Mouse (Mus musculus): ENCODE measurements around the gene Ntm. TPM values are rescaled to one million over a fixed set of nuclear protein-coding genes. Genes with fewer than 3 reads are reported as not detected.

The Ntm gene
- polyA plus RNA-seq, 1 experiment from 2014 or later, result 48.5 TPM

DNA sequence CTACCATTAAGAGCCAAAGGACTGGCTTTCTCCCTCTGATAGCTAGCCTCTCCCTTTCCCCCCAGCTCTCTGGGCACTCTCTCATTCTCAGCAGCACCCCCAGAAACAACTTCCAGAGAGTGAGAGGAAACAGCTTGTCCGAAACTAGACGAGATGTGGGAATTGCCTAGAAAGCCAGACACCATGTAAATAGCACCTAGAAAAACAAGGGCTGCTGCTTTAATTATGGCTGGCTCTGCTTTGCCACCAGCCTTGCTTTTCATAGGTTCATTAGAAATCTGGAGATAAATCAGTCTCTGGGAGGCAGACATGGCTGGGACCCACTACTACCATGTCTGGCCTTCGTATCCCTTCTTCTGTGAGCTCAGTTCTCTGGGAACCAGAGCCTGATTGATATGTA is 96.1 kb downstream of the Ntm start:
- Histone ChIP-seq H3K27me3 (ENCODE audit: control insufficient read depth, insufficient read depth, low read length) (no peaks in the 10 kb centered on the region), H3K4me3 (ENCODE audit: low read length) (no peak overlapping the region), H3K9ac (ENCODE audit: low read depth, low read length) (no peak overlapping the region), H3K27ac (ENCODE audit: low read depth, low read length) (no peak overlapping the region), H3K9me3 (ENCODE audit: control insufficient read depth, low read length) (no peaks in the 10 kb centered on the region), H3K4me1 (ENCODE audit: control insufficient read depth, insufficient read depth, low read length) (peaks cover 3% of the 10 kb centered on the region; the same call in 1 of the 2 replicates), H3K4me2 (replicated peaks; ENCODE audit: low read depth, low read length) (no peak overlapping the region), H3K36me3 (ENCODE audit: control insufficient read depth, insufficient read depth, low read length) (no peaks in the 10 kb centered on the region)
- 37% methylated on average over 3 of the region's 3 CpGs for WGBS
- no peak for ATAC-seq (ENCODE audit: low FRiP score, low TSS enrichment)

DNA sequence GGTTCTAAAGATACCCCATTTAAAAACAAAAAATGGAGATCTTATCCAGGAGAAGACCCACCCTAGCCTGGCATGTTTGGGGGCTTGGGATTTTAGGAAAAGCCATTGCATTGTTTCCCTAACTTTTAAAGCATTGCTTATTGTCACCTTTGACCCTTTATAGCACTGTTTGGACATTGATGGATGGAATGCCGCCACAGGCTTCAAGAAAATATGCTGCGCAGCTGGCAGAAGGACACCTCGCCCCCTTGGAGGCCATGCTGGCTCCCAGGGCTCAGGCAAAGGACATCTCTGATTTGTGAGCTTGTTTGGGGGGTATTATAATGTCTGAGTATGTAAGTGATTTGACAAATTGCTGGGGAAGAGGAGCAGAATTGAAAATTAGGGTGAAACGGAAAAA is 96.8 kb downstream of the Ntm start:
- WGBS, result 45% methylated on average over 4 of the region's 4 CpGs
- Histone ChIP-seq H3K27ac (ENCODE audit: low read depth, low read length) (no peak overlapping the region), H3K9me3 (ENCODE audit: control insufficient read depth, low read length) (no peaks in the 10 kb centered on the region), H3K9ac (ENCODE audit: low read depth, low read length) (no peak overlapping the region), H3K4me2 (replicated peaks; ENCODE audit: low read depth, low read length) (no peak overlapping the region), H3K27me3 (ENCODE audit: control insufficient read depth, insufficient read depth, low read length) (no peaks in the 10 kb centered on the region), H3K36me3 (ENCODE audit: control insufficient read depth, insufficient read depth, low read length) (no peaks in the 10 kb centered on the region), H3K4me1 (ENCODE audit: control insufficient read depth, insufficient read depth, low read length) (peaks cover 3% of the 10 kb centered on the region; the same call in 1 of the 2 replicates), H3K4me3 (ENCODE audit: low read length) (no peak overlapping the region)
- ATAC-seq (ENCODE audit: low FRiP score, low TSS enrichment), result no peak

DNA sequence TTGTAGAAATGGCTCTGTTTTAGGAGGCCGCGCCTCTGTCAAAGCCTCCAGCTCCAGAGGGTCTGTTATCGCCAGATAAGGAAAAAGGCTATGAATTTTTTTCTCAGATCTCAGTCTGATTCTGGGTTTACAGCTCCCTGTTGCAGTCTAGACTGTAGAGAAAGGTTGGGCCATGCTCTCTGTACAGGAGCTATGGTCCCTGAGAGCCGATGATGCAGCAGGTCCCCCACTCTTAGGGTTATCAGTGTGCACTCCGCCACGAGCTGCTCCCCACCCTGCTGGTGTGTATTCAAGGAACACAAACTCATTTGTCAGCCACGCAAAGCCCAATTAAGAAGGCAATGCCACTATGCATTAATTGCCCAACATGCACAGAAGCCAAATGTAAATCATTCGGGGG is 97.4 kb downstream of the Ntm start:
- Histone ChIP-seq H3K27ac (ENCODE audit: low read depth, low read length) (no peak overlapping the region), H3K4me1 (ENCODE audit: control insufficient read depth, insufficient read depth, low read length) (peaks cover 3% of the 10 kb centered on the region; the same call in 1 of the 2 replicates), H3K27me3 (ENCODE audit: control insufficient read depth, insufficient read depth, low read length) (no peaks in the 10 kb centered on the region), H3K9ac (ENCODE audit: low read depth, low read length) (no peak overlapping the region), H3K4me2 (replicated peaks; ENCODE audit: low read depth, low read length) (no peak overlapping the region), H3K9me3 (ENCODE audit: control insufficient read depth, low read length) (no peaks in the 10 kb centered on the region), H3K36me3 (ENCODE audit: control insufficient read depth, insufficient read depth, low read length) (no peaks in the 10 kb centered on the region), H3K4me3 (ENCODE audit: low read length) (no peak overlapping the region)
- WGBS, result 69% methylated on average over 8 of the region's 8 CpGs
- ATAC-seq (ENCODE audit: low FRiP score, low TSS enrichment), result no peak

DNA sequence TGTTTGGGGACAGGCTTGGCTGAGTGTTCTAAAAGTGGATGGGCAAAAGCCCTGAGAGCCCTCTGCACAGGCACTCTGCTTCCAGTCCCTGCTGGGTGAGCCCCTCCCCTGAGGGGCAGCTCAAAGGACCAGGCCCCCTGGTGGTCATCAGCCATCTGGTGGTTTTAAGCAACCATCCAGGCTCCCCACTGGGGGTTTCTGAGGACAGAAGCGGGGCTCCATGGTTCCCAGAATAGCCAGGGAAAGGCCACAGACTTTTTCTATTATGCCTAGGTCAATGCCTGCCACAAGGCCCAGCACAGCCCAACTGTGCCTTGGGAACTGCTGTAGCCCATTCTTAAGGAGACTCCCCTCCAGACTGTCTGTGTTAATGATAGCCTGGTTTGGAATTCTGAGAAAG is 98.1 kb downstream of the Ntm start:
- no peak for ATAC-seq (ENCODE audit: low FRiP score, low TSS enrichment)
- Histone ChIP-seq H3K27me3 (ENCODE audit: control insufficient read depth, insufficient read depth, low read length) (no peaks in the 10 kb centered on the region), H3K27ac (ENCODE audit: low read depth, low read length) (no peak overlapping the region), H3K4me1 (ENCODE audit: control insufficient read depth, insufficient read depth, low read length) (peaks cover 3% of the 10 kb centered on the region; the same call in 1 of the 2 replicates), H3K9me3 (ENCODE audit: control insufficient read depth, low read length) (no peaks in the 10 kb centered on the region), H3K9ac (ENCODE audit: low read depth, low read length) (no peak overlapping the region), H3K36me3 (ENCODE audit: control insufficient read depth, insufficient read depth, low read length) (no peaks in the 10 kb centered on the region), H3K4me3 (ENCODE audit: low read length) (no peak overlapping the region), H3K4me2 (replicated peaks; ENCODE audit: low read depth, low read length) (no peak overlapping the region)
- 53% methylated on average over 1 of the region's 1 CpGs for WGBS

DNA sequence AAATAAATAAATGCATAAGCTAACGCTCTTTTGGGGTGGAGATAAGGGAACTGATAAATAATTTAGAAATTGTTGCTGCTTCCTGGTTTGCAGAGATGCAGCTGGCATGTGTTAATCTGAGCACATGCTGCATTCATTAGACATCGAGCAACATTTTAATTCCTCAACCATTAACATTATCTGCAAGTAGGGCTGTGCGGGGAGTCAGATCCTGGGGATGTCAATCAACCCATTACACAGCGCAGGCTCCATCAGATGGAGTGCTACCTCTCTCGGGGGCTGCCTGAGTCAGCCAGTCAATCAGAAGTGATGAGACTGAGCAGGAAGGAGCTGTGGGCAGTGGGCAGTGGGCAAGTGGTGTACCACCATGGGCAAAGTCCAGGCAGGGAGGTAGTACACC is 100.5 kb downstream of the Ntm start:
- 72% methylated on average over 5 of the region's 5 CpGs for WGBS
- H3K9ac ChIP-seq (ENCODE audit: low read depth, low read length), result no peak overlapping the region
- ATAC-seq (ENCODE audit: low FRiP score, low TSS enrichment), result no peak
- H3K36me3 ChIP-seq (ENCODE audit: control insufficient read depth, insufficient read depth, low read length), result no peaks in the 10 kb centered on the region
- no peak overlapping the region for H3K27ac ChIP-seq (ENCODE audit: low read depth, low read length)
- no peak overlapping the region for H3K4me2 ChIP-seq (replicated peaks; ENCODE audit: low read depth, low read length)
- no peak overlapping the region for H3K4me3 ChIP-seq (ENCODE audit: low read length)
- no peaks in the 10 kb centered on the region for H3K27me3 ChIP-seq (ENCODE audit: control insufficient read depth, insufficient read depth, low read length)
- no peaks in the 10 kb centered on the region for H3K9me3 ChIP-seq (ENCODE audit: control insufficient read depth, low read length)
- H3K4me1 ChIP-seq (ENCODE audit: control insufficient read depth, insufficient read depth, low read length), result no peaks in the 10 kb centered on the region

DNA sequence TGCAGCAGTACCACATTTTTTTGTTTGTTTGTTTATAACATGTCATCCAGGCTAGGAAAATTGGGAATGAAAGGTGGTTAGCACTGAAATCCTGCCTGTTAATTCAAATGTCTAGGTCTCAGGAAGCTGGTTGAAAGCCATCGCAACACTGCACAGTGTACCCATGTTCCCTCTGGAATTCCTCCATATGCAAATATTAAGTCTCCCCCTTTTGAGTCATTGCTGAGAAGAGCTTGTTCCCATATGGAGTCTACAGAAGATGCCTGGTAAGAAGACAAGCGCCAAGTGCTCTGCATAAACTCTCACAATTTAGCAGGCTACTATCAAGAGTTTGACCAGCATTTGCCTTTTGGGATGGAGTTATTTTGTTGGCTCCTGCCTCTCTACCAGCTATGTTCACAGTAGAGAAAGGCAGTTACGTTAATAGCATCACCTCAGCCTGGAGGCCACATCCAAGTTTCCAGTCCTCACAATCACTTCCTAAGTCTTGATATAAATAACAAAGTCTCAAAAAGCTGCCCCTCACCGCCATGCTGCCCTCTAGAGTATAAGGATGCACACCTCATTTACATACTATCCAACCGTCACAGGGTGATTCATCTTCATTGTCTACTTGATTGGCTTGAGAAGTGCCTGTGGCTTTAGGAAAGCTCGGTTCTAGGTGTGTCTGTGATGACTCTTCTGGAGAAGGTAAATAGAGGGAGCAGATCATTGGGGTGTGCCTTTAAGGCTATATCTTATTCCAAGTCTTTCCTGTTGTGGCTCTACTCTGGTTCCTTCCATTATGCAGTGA is 103.5 kb downstream of the Ntm start:
- no peaks in the 10 kb centered on the region for H3K9me3 ChIP-seq (ENCODE audit: control insufficient read depth, low read length)
- no peaks in the 10 kb centered on the region for H3K4me1 ChIP-seq (ENCODE audit: control insufficient read depth, insufficient read depth, low read length)
- no peaks in the 10 kb centered on the region for H3K36me3 ChIP-seq (ENCODE audit: control insufficient read depth, insufficient read depth, low read length)
- H3K27ac ChIP-seq (ENCODE audit: low read depth, low read length), result no peak overlapping the region
- 90% methylated on average over 6 of the region's 6 CpGs for WGBS
- no peak overlapping the region for H3K4me2 ChIP-seq (replicated peaks; ENCODE audit: low read depth, low read length)
- no peak overlapping the region for H3K4me3 ChIP-seq (ENCODE audit: low read length)
- H3K27me3 ChIP-seq (ENCODE audit: control insufficient read depth, insufficient read depth, low read length), result no peaks in the 10 kb centered on the region
- H3K9ac ChIP-seq (ENCODE audit: low read depth, low read length), result no peak overlapping the region
- no peak for ATAC-seq (ENCODE audit: low FRiP score, low TSS enrichment)

DNA sequence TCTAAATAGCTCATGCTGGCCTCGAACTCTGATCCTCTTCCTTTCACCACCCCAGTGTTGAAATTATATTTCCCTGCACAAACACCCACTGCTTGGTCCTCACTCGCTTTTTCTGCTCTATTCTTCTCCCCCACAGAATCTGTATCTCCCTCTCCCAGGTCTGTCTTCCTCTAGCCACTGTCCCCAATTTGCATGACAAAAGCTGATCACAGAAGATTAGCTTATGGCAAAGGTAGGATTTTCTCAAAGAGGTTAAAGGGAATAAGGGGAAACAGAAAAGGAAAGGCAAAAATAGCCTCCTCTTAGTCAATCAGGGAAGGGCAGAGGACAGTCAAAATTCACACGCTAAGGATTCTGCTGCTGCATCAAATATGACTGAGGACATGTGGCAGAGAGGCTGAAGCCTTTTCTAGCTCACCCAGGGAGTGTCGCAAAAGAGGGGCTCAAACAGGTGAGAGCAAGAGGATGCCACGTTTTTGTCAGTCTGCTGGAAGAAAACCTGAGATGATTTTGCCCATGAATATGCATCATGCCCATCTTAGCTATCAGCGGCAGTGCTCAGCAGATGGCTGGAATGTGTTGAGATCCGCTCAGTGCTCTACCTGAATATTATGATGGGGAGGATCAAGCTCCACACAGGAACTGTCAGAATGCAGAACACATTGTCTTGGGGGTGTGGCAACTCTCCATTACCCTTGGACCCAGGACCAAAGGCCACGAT is 114.0 kb downstream of the Ntm start:
- no peaks in the 10 kb centered on the region for H3K9me3 ChIP-seq (ENCODE audit: control insufficient read depth, low read length)

DNA sequence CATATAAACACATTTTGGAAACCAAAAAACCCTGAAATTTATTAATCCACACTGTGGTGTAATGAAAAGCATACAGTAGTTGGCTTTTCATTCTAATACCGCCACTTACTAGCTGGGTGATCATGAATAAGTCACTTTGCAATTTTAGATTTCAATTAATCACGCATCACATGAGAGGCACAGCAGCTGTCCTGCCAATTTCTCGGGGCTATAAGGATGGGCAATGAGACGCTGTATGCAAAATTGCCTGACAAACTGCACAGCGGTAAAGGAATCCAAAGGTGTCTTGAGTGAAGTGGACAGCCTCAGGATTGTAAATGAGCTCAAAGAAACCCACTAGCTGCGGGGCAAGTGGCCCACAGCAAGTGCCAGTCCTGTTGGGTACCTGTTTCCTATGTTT is 125.6 kb downstream of the Ntm start:
- no peaks in the 10 kb centered on the region for H3K4me1 ChIP-seq (ENCODE audit: control insufficient read depth, insufficient read depth, low read length)
- WGBS, result 84% methylated on average over 6 of the region's 6 CpGs
- H3K36me3 ChIP-seq (ENCODE audit: control insufficient read depth, insufficient read depth, low read length), result no peaks in the 10 kb centered on the region
- H3K4me2 ChIP-seq (replicated peaks; ENCODE audit: low read depth, low read length), result no peak overlapping the region
- no peak overlapping the region for H3K4me3 ChIP-seq (ENCODE audit: low read length)
- H3K9me3 ChIP-seq (ENCODE audit: control insufficient read depth, low read length), result no peaks in the 10 kb centered on the region
- no peak overlapping the region for H3K27ac ChIP-seq (ENCODE audit: low read depth, low read length)
- ATAC-seq (ENCODE audit: low FRiP score, low TSS enrichment), result no peak
- H3K9ac ChIP-seq (ENCODE audit: low read depth, low read length), result no peak overlapping the region
- no peaks in the 10 kb centered on the region for H3K27me3 ChIP-seq (ENCODE audit: control insufficient read depth, insufficient read depth, low read length)

More for the DNA sequence above, 114.0 kb downstream of the Ntm start:
- Histone ChIP-seq H3K9ac (ENCODE audit: low read depth, low read length) (no peak overlapping the region), H3K36me3 (ENCODE audit: control insufficient read depth, insufficient read depth, low read length) (no peaks in the 10 kb centered on the region), H3K4me3 (ENCODE audit: low read length) (no peak overlapping the region), H3K27me3 (ENCODE audit: control insufficient read depth, insufficient read depth, low read length) (no peaks in the 10 kb centered on the region), H3K4me2 (replicated peaks; ENCODE audit: low read depth, low read length) (no peak overlapping the region), H3K27ac (ENCODE audit: low read depth, low read length) (no peak overlapping the region), H3K4me1 (ENCODE audit: control insufficient read depth, insufficient read depth, low read length) (no peaks in the 10 kb centered on the region)
- WGBS, result 53% methylated on average over 8 of the region's 8 CpGs
- no peak for ATAC-seq (ENCODE audit: low FRiP score, low TSS enrichment)

DNA sequence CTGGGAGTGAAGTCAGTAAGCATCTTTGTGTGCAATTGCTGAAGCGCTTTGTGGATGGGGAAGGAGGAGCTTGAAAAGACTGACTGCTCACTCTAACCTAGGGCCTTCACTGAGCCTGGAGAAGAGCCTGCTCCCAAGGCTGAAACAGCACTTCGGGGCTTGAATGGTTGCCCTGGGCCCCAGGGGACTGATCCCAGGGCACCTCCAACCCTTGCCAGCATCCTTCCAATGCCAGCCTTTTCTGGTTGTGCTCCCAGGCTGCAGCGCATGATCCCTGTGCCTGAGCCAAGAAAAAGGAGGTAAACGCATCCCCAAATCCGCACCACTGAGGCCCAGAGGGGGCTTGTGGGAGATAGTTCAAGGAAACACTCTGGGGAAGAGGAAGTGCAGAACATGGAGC is 128.0 kb downstream of the Ntm start:
- H3K36me3 ChIP-seq (ENCODE audit: control insufficient read depth, insufficient read depth, low read length), result no peaks in the 10 kb centered on the region
- H3K4me1 ChIP-seq (ENCODE audit: control insufficient read depth, insufficient read depth, low read length), result no peaks in the 10 kb centered on the region
- H3K9me3 ChIP-seq (ENCODE audit: control insufficient read depth, low read length), result no peaks in the 10 kb centered on the region
- no peaks in the 10 kb centered on the region for H3K27me3 ChIP-seq (ENCODE audit: control insufficient read depth, insufficient read depth, low read length)
- H3K4me3 ChIP-seq (ENCODE audit: low read length), result no peak overlapping the region
- ATAC-seq (ENCODE audit: low FRiP score, low TSS enrichment), result no peak
- H3K27ac ChIP-seq (ENCODE audit: low read depth, low read length), result no peak overlapping the region
- no peak overlapping the region for H3K4me2 ChIP-seq (replicated peaks; ENCODE audit: low read depth, low read length)
- WGBS, result 88% methylated on average over 5 of the region's 5 CpGs
- no peak overlapping the region for H3K9ac ChIP-seq (ENCODE audit: low read depth, low read length)

Data from kidney, embryonic 14.5 days (tissue).